Mouse (Mus musculus) frontal cortex, postnatal 36 days (tissue): ENCODE results near the gene Atp2b4.
A peak's percentile ranks its signal among the peaks of the same experiment; 100 is the strongest.

Experiments
- DNase-seq, 2 experiments: peaks; one replicate each; pipeline ENCODE4 v3.0.0; 2022; ENCODE audit warnings: low spot score in 2 of 2

Gene Atp2b4

GRCm38 (mm10) chr1:133745078-133745495 is 55.8 kb downstream of the Atp2b4 start:
- DNase-seq = no peak

- peak in 1 of 2 experiments; percentile 28 for DNase-seq
These were observed 56.2 kb downstream of the Atp2b4 start for GRCm38 (mm10) chr1:133744609-133745008.

- no peak for DNase-seq
These were observed 58.3 kb downstream of the Atp2b4 start for GRCm38 (mm10) chr1:133742517-133742916.

GRCm38 (mm10) chr1:133741881-133742434 is 58.9 kb downstream of the Atp2b4 start:
- no peak for DNase-seq

- no peak for DNase-seq
These were observed 59.7 kb downstream of the Atp2b4 start for GRCm38 (mm10) chr1:133741171-133741570.

- peak in 1 of 2 experiments; percentile 17 for DNase-seq
These were observed 64.2 kb downstream of the Atp2b4 start for GRCm38 (mm10) chr1:133736664-133737063.

GRCm38 (mm10) chr1:133735995-133736652 is 64.7 kb downstream of the Atp2b4 start:
- DNase-seq = peak; percentile 70 to 84

GRCm38 (mm10) chr1:133732814-133733213 is 68.0 kb downstream of the Atp2b4 start:
- no peak for DNase-seq

- DNase-seq = no peak
These were observed 72.5 kb downstream of the Atp2b4 start for GRCm38 (mm10) chr1:133728339-133728738.

- no peak for DNase-seq
These were observed 80.5 kb downstream of the Atp2b4 start for GRCm38 (mm10) chr1:133720342-133720741.

- DNase-seq = no peak
These were observed 82.1 kb downstream of the Atp2b4 start for GRCm38 (mm10) chr1:133718786-133719185.

- DNase-seq = no peak
These were observed 82.5 kb downstream of the Atp2b4 start for GRCm38 (mm10) chr1:133718296-133718695.

GRCm38 (mm10) chr1:133716464-133716863 is 84.4 kb downstream of the Atp2b4 start:
- DNase-seq = peak in 1 of 2 experiments; percentile 11

GRCm38 (mm10) chr1:133715191-133715590 is 85.7 kb downstream of the Atp2b4 start:
- DNase-seq = no peak

GRCm38 (mm10) chr1:133713009-133713370 is 87.9 kb downstream of the Atp2b4 start:
- DNase-seq = no peak

GRCm38 (mm10) chr1:133712288-133713008 is 88.4 kb downstream of the Atp2b4 start:
- peak; percentile 29 to 37 for DNase-seq

- DNase-seq = no peak
These were observed 89.5 kb downstream of the Atp2b4 start for GRCm38 (mm10) chr1:133711376-133711775.

GRCm38 (mm10) chr1:133710895-133711294 is 89.9 kb downstream of the Atp2b4 start:
- DNase-seq = no peak

GRCm38 (mm10) chr1:133709292-133709691 is 91.5 kb downstream of the Atp2b4 start:
- no peak for DNase-seq

- peak in 1 of 2 experiments; percentile 17 for DNase-seq
These were observed 99.0 kb downstream of the Atp2b4 start for GRCm38 (mm10) chr1:133701824-133702223.

- no peak for DNase-seq
These were observed 102.8 kb downstream of the Atp2b4 start for GRCm38 (mm10) chr1:133697935-133698620.

- DNase-seq = peak in 1 of 2 experiments; percentile 7
These were observed 104.9 kb downstream of the Atp2b4 start for GRCm38 (mm10) chr1:133695901-133696300.
